Mouse (Mus musculus) heart, adult 2 months (tissue): ENCODE data around the gene Aifm3.

Experiments
- CTCF ChIP-seq: fragments of 200-600 bp; IDR thresholded peaks from 2 replicates; pipeline ENCODE4 v1.8.1; 2022; ENCODE audit warnings: antibody characterized with exemption, mild to moderate bottlenecking, moderate library complexity
- POLR2A ChIP-seq: fragments of 200-500 bp; IDR thresholded peaks from 2 replicates; pipeline ENCODE4 v1.6.1; 2011; ENCODE audit warnings: mild to moderate bottlenecking, low read depth, low read length, control low read depth; ENCODE audit not compliant: insufficient read depth

- no peak for TF ChIP-seq CTCF
- TF ChIP-seq POLR2A = no peak
These were observed at the start of gene Aifm3 for GRCm38 (mm10) chr16:17489469-17490111.
